Mouse (Mus musculus): ENCODE results near the gene B3galt4.
"Not testable (repeated sequence)": the region's sequence is repeated elsewhere in the genome, so short reads cannot be mapped to it uniquely, and the experiment has no call there.

Gene B3galt4

DNA sequence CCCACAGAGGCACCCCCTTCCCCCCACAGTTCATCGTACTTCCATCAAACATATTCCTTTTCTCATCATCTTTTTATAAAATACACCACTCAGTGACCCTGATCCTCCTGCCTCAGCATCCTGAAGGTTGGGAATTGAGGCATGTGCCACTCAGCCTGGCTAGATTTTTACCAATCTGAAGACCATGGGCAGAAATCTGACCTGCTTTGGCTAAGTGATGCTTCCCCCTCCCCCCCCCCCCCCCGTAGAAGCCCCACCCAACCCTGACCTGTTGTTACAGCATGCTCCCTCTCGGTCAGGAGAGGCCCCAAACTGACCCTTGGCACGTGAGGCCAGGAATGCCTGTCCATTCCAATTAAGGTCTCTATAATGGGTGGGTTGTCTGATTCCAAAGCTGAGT, 46.5 kb downstream of the B3galt4 start, which contains the start of gene Platr17:
Gene Platr17, plus strand, starts transcription at position 301 of the 400 bp plus-strand sequence.
- not testable (repeated sequence) for DNase-seq (ENCODE audit: low read depth, low spot score)

DNA sequence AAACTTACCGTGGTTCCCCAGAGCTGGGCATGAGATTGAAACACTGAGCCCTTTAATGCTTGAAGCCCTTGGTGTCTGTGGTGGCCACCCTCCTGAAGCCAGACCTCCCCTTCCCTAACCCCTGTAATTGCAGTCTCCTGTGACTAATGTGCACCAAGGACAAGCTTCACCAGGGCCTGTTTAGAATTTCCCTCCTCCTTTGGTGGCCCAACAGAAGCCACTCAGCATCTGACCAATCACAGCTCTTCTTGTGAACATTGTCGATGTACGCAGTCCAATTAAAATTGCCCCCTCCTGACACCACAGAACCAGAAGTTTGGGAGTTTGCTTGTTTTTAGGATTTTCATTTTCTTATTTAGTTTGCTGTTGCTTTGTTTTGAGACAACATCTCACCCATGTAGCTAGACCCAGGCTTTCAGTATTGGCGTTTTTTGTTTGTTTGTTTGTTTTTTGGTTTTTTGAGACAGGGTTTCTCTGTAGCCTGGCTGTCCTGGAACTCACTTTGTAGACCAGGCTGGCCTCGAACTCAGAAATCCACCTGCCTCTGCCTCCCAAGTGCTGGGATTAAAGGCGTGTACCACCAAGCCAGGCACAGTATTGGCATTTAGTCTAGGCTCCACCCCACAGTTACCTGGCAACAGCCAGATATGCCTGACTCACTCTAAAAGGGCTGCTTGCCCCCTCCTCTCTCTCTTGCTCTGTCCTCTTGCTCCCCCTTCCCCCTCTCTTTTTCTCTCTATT, 47.2 kb downstream of the B3galt4 start:
- DNase-seq (ENCODE audit: low read depth, low spot score) = not testable (repeated sequence)

DNA sequence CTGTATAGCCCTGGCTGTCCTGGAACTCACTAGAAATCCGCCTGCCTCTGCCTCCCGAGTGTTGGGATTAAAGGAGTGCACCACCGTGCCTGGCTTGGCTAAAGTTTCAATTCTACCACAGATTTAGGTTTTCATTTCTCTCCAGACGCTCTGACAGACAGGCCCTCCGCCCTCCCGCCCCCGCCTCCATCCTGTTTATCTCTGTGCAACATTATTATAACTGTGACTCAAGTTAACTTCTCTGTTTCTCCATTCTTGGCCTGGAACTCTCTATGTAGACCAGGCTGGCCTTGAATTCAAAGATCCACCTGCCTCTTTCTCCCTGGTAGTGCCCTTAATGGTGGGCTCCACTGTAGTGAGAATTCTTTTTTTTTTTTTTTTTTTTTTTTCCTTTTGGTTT, 48.8 kb downstream of the B3galt4 start:
- no peak for DNase-seq (ENCODE audit: low read depth, low spot score)

DNA sequence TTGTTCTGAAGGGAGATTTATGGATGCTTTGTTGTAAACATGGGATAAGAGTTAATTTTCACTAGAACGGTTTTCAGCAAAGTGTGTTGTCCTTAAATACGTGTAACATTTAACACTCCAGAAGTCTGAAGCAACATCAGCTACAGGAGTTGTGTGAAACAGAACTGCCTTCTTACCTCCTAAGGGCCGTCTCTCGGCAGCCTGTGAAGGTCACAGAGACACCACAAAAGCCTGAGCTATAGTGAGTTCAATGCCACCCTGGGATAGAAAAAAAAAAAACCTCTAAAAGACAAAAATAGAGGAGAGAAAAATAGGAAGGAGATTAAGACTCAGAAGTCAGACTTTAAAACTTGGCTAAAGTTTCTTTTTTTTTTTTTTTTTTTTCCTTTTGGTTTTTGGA, 49.2 kb downstream of the B3galt4 start:
- DNase-seq (ENCODE audit: low read depth, low spot score) = no peak

DNA sequence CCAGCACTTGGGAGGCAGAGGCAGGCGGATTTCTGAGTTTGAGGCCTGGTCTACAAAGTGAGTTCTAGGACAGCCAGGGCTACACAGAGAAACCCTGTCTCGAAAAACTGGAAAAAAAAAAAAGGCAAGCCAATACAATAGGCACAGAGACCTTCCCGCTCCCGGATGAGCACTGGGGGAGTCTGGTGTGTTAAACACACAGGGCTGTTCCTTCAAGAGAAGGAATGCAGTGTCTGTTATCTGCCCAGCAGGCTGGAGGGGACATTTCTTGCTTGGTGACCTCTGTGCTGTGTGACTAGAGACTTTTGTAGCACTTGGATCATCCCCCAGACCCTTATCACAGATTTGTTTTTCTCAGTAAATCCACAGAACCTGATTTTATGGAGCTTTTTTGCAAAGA, 49.6 kb downstream of the B3galt4 start:
- no peak for DNase-seq (ENCODE audit: low read depth, low spot score)

DNA sequence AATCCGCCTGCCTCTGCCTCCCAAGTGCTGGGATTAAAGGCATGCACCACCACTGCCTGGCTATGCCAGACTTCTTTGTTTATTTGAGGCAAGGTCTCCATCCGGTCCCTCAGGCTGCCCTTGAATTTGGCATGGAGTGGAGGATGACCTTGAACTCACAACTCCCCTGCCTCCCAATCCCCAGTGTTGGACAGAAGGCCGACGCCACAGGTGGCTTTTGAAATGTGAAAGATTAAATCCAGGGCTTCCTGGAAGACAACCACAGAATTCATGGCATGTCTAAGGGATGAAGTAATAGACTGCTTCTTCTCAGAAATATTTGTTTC, 50.3 kb downstream of the B3galt4 start:
- no peak for DNase-seq (ENCODE audit: low read depth, low spot score)

DNA sequence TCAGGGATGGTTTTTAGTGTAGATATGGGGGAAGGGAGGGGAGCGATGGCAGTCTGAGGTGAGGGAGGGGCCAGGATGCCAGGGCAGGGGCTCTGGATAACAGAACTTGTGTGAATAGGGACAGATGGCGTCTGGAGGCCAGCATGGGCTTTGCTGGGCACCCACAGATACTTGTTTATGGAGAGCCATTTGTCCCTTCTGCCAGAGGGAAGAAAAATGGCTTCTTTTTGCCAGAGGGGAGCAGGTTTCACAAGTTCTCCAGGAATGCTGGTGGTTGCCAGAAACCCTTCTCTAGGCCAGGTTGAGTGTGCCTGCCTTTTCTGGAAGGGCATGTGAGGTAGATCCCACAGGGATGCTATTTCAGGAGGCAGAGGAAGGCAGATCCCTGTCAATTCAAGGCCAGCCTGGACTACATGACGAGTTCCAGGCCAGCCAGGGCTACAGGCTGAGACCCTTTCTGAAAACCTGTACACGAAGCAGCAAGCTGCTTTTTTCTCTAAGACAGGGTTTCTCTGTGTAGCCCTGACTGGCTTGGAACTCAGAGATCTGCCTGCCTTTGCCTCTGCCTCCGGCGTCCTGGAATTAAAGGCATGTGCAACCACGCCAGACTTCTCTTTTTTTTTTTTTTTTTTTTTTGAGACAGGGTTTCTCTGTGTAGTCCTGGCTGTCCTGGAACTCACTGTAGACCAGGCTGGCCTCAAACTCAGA, 50.9 kb downstream of the B3galt4 start:
- no peak for DNase-seq (ENCODE audit: low read depth, low spot score)
